Mouse (Mus musculus): ENCODE measurements around the gene Cox4i1. TPM values are rescaled to one million over a fixed set of nuclear protein-coding genes. Genes with fewer than 3 reads are reported as not detected.

The Cox4i1 gene
- total and polyA plus RNA-seq, 2 experiments from 2014 or later: 436 to 1,351 TPM

- Histone ChIP-seq H3K27me3 (ENCODE audit: insufficient read depth, low read length) (no peaks in the 10 kb centered on the region), H3K4me2 (ENCODE audit: low read depth) (no peak overlapping the region), H3K4me1 (ENCODE audit: insufficient read depth) (no peaks in the 10 kb centered on the region), H3K9ac (no peak overlapping the region), H3K9me3 (ENCODE audit: low read length) (no peaks in the 10 kb centered on the region), H3K4me3 (ENCODE audit: low read depth, low read length) (no peak overlapping the region), H3K36me3 (ENCODE audit: insufficient read depth) (no peaks in the 10 kb centered on the region), H3K27ac (ENCODE audit: low read depth, low read length) (no peak overlapping the region)
- 84% methylated on average over 15 of the region's 15 CpGs for WGBS
- no peak for ATAC-seq
- no peak for DNase-seq
- TF ChIP-seq CTCF (IDR thresholded peaks at IDR 0.05; ENCODE audit: low read depth): no peak
These were observed 48.1 kb downstream of the Cox4i1 start for GRCm38 (mm10) chr8:120715996-120716680.

GRCm38 (mm10) chr8:120719586-120720236, 51.7 kb downstream of the Cox4i1 start:
- H3K4me2 ChIP-seq (ENCODE audit: low read depth): no peak overlapping the region
- WGBS: 73% methylated on average over 19 of the region's 19 CpGs

GRCm38 (mm10) chr8:120723025-120723424, 55.0 kb downstream of the Cox4i1 start:
- no peaks in the 10 kb centered on the region for H3K36me3 ChIP-seq (ENCODE audit: insufficient read depth)

More at GRCm38 (mm10) chr8:120719586-120720236, 51.7 kb downstream of the Cox4i1 start:
- no peaks in the 10 kb centered on the region for H3K4me1 ChIP-seq (ENCODE audit: insufficient read depth)
- no peak overlapping the region for H3K27ac ChIP-seq (ENCODE audit: low read depth, low read length)
- no peak overlapping the region for H3K4me3 ChIP-seq (ENCODE audit: low read depth, low read length)
- no peak overlapping the region for H3K9ac ChIP-seq
- H3K36me3 ChIP-seq (ENCODE audit: insufficient read depth): no peaks in the 10 kb centered on the region
- no peak for DNase-seq
- no peak for ATAC-seq
- H3K27me3 ChIP-seq (ENCODE audit: insufficient read depth, low read length): no peaks in the 10 kb centered on the region
- no peaks in the 10 kb centered on the region for H3K9me3 ChIP-seq (ENCODE audit: low read length)
- no peak for TF ChIP-seq CTCF (IDR thresholded peaks at IDR 0.05; ENCODE audit: low read depth)

More at GRCm38 (mm10) chr8:120723025-120723424, 55.0 kb downstream of the Cox4i1 start:
- ATAC-seq (no peak), DNase-seq (no peak)
- 72% methylated on average over 6 of the region's 6 CpGs for WGBS
- H3K27ac ChIP-seq (ENCODE audit: low read depth, low read length): no peak overlapping the region
- no peaks in the 10 kb centered on the region for H3K9me3 ChIP-seq (ENCODE audit: low read length)
- H3K4me1 ChIP-seq (ENCODE audit: insufficient read depth): no peaks in the 10 kb centered on the region
- peak; percentile 29 for TF ChIP-seq CTCF (IDR thresholded peaks at IDR 0.05; ENCODE audit: low read depth)
- H3K4me2 ChIP-seq (ENCODE audit: low read depth): no peak overlapping the region
- H3K4me3 ChIP-seq (ENCODE audit: low read depth, low read length): no peak overlapping the region
- H3K9ac ChIP-seq: no peak overlapping the region
- H3K27me3 ChIP-seq (ENCODE audit: insufficient read depth, low read length): no peaks in the 10 kb centered on the region

Other genes starting within 250 kb of the Cox4i1 start
- gene Gins2, start 78.9 kb upstream of the Cox4i1 start, total RNA-seq (2014; rRNA removed): 2.6 and 5.3 TPM in 2 replicates
- 9.6 and 10.7 TPM in 2 replicates for gene Gins2, start 78.9 kb upstream of the Cox4i1 start, polyA plus RNA-seq (2015; fragmentation: Nextera tagmentation; extraction: Ambion mirVana)
- 18.5 and 25.9 TPM in 2 replicates for gene 1190005I06Rik, start 20.6 kb upstream of the Cox4i1 start, total RNA-seq (2014; rRNA removed)
- gene 1190005I06Rik, start 20.6 kb upstream of the Cox4i1 start, polyA plus RNA-seq (2015; fragmentation: Nextera tagmentation; extraction: Ambion mirVana): 21.7 and 22.7 TPM in 2 replicates
- gene Gm27021, start 143 bp upstream of the Cox4i1 start, total RNA-seq (2014; rRNA removed): 7.0 and 9.2 TPM in 2 replicates
- gene Gm27021, start 143 bp upstream of the Cox4i1 start, polyA plus RNA-seq (2015; fragmentation: Nextera tagmentation; extraction: Ambion mirVana): 12.4 and 14.8 TPM in 2 replicates
- gene Emc8, start 351 bp downstream of the Cox4i1 start, total RNA-seq (2014; rRNA removed): 29.1 and 43.7 TPM in 2 replicates
- gene Emc8, start 351 bp downstream of the Cox4i1 start, polyA plus RNA-seq (2015; fragmentation: Nextera tagmentation; extraction: Ambion mirVana): 104 and 113 TPM in 2 replicates
- 2.8 and 3.3 TPM in 2 replicates for gene Irf8, start 68.1 kb downstream of the Cox4i1 start, total RNA-seq (2014; rRNA removed)
- gene Irf8, start 68.1 kb downstream of the Cox4i1 start, polyA plus RNA-seq (2015; fragmentation: Nextera tagmentation; extraction: Ambion mirVana): 4.6 and 5.8 TPM in 2 replicates

All from forebrain, postnatal 0 days (tissue).